Mouse (Mus musculus): ENCODE results near the gene Atf3. TPM values are rescaled to one million over a fixed set of nuclear protein-coding genes. Genes with fewer than 3 reads are reported as not detected.

Gene Atf3
- polyA plus RNA-seq, 1 experiment from 2014 or later: 2.9 TPM

GRCm38 (mm10) chr1:191132934-191133333 is 84.9 kb downstream of the Atf3 start:
- H3K4me1 ChIP-seq: no peaks in the 10 kb centered on the region
- 69% methylated on average over 5 of the region's 5 CpGs for WGBS
- H3K36me3 ChIP-seq: no peaks in the 10 kb centered on the region
- no peak overlapping the region for H3K27ac ChIP-seq
- no peaks in the 10 kb centered on the region for H3K27me3 ChIP-seq
- H3K4me2 ChIP-seq: no peak overlapping the region
- ATAC-seq (ENCODE audit: insufficient number of reproducible peaks, insufficient read depth, low FRiP score, low TSS enrichment, low read depth): no peak
- H3K9me3 ChIP-seq: peaks cover 10% of the 10 kb centered on the region
- no peak overlapping the region for H3K4me3 ChIP-seq
- H3K9ac ChIP-seq: no peak overlapping the region

- ATAC-seq (ENCODE audit: insufficient number of reproducible peaks, insufficient read depth, low FRiP score, low TSS enrichment, low read depth): no peak
- Histone ChIP-seq H3K4me2 (no peak overlapping the region), H3K4me3 (no peak overlapping the region), H3K36me3 (no peaks in the 10 kb centered on the region), H3K9ac (no peak overlapping the region), H3K9me3 (peaks cover 10% of the 10 kb centered on the region), H3K27ac (no peak overlapping the region), H3K27me3 (no peaks in the 10 kb centered on the region), H3K4me1 (no peaks in the 10 kb centered on the region)
- WGBS: 72% methylated on average over 5 of the region's 5 CpGs
These were observed 85.6 kb downstream of the Atf3 start for GRCm38 (mm10) chr1:191132240-191132639.

- Histone ChIP-seq H3K4me3 (no peak overlapping the region), H3K36me3 (no peaks in the 10 kb centered on the region), H3K27me3 (no peaks in the 10 kb centered on the region), H3K9me3 (peaks cover 10% of the 10 kb centered on the region), H3K4me2 (no peak overlapping the region), H3K4me1 (no peaks in the 10 kb centered on the region), H3K9ac (no peak overlapping the region), H3K27ac (no peak overlapping the region)
- no peak for ATAC-seq (ENCODE audit: insufficient number of reproducible peaks, insufficient read depth, low FRiP score, low TSS enrichment, low read depth)
- WGBS: 96% methylated on average over 2 of the region's 2 CpGs
These were observed 86.1 kb downstream of the Atf3 start for GRCm38 (mm10) chr1:191131692-191132091.

DNA sequence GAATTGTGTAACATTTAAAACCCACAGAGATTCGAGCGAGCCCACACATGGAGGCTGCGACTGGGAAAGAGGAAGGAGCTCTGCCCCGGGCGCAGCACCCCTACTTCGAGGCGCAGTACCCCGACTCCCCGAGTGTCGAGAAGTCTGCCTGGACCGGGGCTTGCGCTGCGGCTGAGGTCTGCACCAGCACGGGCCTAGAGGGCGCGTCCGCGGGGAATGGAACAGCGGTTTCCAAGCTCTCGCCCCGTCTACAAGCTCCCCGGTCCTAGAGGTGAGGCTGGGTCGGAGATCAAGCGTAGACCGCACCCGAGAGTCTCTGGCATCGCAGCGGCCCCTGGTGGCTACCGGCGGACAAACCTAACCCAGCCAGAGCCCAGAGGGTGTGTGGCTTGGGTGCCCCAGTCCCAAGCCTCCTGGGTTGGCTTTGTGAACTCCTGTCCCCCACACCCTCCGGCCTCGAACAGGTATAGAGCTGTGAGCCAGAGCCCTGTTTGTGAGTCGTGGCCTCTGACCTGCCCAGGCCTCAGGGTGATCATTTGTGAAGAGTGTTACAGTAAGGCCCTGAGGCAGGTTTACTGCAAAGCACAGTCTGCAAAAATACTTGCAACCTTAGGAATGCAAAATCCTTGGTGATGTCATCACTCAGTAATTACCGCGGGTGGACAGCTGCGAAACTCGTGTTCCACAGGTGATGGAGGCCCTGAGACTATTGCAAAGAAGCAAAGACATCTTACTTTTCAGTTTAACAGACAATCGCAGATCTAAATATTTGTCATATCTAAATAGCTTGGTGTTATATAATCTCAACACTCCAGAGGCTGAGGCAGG is 91.8 kb downstream of the Atf3 start:
- peak; percentile 64; the same call in 1 of the 2 replicates for ATAC-seq (ENCODE audit: insufficient number of reproducible peaks, insufficient read depth, low FRiP score, low TSS enrichment, low read depth)

GRCm38 (mm10) chr1:191124288-191124687 is 93.6 kb downstream of the Atf3 start:
- H3K4me3 ChIP-seq: no peak overlapping the region
- H3K36me3 ChIP-seq: no peaks in the 10 kb centered on the region
- H3K27me3 ChIP-seq: peaks cover 16% of the 10 kb centered on the region
- 66% methylated on average over 4 of the region's 4 CpGs for WGBS
- no peak overlapping the region for H3K27ac ChIP-seq
- H3K4me2 ChIP-seq: no peak overlapping the region
- no peak for ATAC-seq (ENCODE audit: insufficient number of reproducible peaks, insufficient read depth, low FRiP score, low TSS enrichment, low read depth)
- H3K9ac ChIP-seq: no peak overlapping the region
- 0 out of 2 replicates have a peak, but pooled peaks cover 6% of the 10 kb centered on the region for H3K4me1 ChIP-seq
- peaks cover 2% of the 10 kb centered on the region for H3K9me3 ChIP-seq

More for the DNA sequence above, 91.8 kb downstream of the Atf3 start:
- H3K9me3 ChIP-seq: peaks cover 10% of the 10 kb centered on the region
- 0 out of 2 replicates have a peak, but pooled peaks cover 6% of the 10 kb centered on the region for H3K4me1 ChIP-seq
- H3K9ac ChIP-seq: peak overlapping the region; percentile 61
- 12% methylated on average over 38 of the region's 38 CpGs for WGBS
- no peak overlapping the region for H3K27ac ChIP-seq
- no peaks in the 10 kb centered on the region for H3K36me3 ChIP-seq
- H3K4me3 ChIP-seq: peak overlapping the region; percentile 43
- H3K4me2 ChIP-seq: peak overlapping the region; percentile 65
- peaks cover 16% of the 10 kb centered on the region for H3K27me3 ChIP-seq

DNA sequence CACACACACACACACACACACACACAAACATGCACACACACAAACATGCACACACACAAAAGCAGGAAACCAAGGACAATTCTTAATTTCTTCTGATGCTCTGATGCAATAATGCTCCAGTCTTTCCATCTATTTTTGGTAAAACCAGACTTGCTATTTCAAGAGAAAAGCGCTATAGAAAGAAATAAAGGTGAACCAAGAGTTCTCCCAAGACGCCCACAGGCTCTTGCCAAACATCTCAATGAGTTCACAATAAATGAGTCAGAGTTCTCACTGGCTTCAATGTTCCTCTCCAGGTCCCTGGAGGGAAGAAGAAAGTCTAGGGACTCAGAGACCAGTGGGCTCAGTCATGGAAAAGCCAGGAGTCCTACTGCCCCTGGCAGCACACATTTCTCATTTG is 94.1 kb downstream of the Atf3 start:
- no peak overlapping the region for H3K4me2 ChIP-seq
- H3K4me3 ChIP-seq: no peak overlapping the region
- peaks cover 16% of the 10 kb centered on the region for H3K27me3 ChIP-seq
- 0 out of 2 replicates have a peak, but pooled peaks cover 6% of the 10 kb centered on the region for H3K4me1 ChIP-seq
- H3K27ac ChIP-seq: no peak overlapping the region
- no peak for ATAC-seq (ENCODE audit: insufficient number of reproducible peaks, insufficient read depth, low FRiP score, low TSS enrichment, low read depth)
- H3K9ac ChIP-seq: no peak overlapping the region
- WGBS: 79% methylated on average over 2 of the region's 2 CpGs
- no peaks in the 10 kb centered on the region for H3K36me3 ChIP-seq
- H3K9me3 ChIP-seq: no peaks in the 10 kb centered on the region

DNA sequence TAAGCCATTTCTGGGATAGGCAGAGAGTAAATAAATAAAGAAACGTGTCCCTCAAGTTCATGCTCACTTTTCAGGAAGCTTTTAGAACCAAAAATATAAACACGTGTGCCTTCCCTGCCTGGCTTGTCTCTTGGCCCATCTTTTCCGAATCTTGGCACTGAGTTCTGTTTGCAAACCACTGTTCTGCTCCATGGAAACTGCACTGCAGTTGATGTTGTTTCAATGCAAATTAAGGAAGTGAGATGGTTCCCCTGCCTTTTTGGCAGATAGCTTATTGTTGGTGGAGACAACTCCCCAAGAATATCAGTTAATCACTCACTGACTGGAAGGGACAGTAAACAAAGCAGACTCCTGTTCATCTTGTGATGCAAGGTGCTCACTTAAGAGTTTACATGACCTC is 95.1 kb downstream of the Atf3 start:
- H3K9me3 ChIP-seq: no peaks in the 10 kb centered on the region
- H3K4me2 ChIP-seq: no peak overlapping the region
- peaks cover 16% of the 10 kb centered on the region for H3K27me3 ChIP-seq
- ATAC-seq (ENCODE audit: insufficient number of reproducible peaks, insufficient read depth, low FRiP score, low TSS enrichment, low read depth): no peak
- 67% methylated on average over 3 of the region's 3 CpGs for WGBS
- no peak overlapping the region for H3K27ac ChIP-seq
- no peak overlapping the region for H3K9ac ChIP-seq
- H3K36me3 ChIP-seq: no peaks in the 10 kb centered on the region
- no peak overlapping the region for H3K4me3 ChIP-seq
- H3K4me1 ChIP-seq: 0 out of 2 replicates have a peak, but pooled peaks cover 6% of the 10 kb centered on the region

Other genes starting within 250 kb of the Atf3 start
- 54.3 and 54.7 TPM in 2 replicates for gene Vash2, start 238.7 kb downstream of the Atf3 start, polyA plus RNA-seq (2015; fragmentation: Nextera tagmentation; extraction: Ambion mirVana)
- gene Flvcr1, start 191.9 kb downstream of the Atf3 start, polyA plus RNA-seq (2015; fragmentation: Nextera tagmentation; extraction: Ambion mirVana): 6.2 and 7.0 TPM in 2 replicates
- not detected in 2 replicates for gene Spata45, start 181.4 kb downstream of the Atf3 start, polyA plus RNA-seq (2015; fragmentation: Nextera tagmentation; extraction: Ambion mirVana)
- 13.9 and 14.0 TPM in 2 replicates for gene Tatdn3, start 155.1 kb downstream of the Atf3 start, polyA plus RNA-seq (2015; fragmentation: Nextera tagmentation; extraction: Ambion mirVana)
- gene Nsl1, start 155.0 kb downstream of the Atf3 start, polyA plus RNA-seq (2015; fragmentation: Nextera tagmentation; extraction: Ambion mirVana): 24.2 and 24.7 TPM in 2 replicates
- 10.8 and 12.3 TPM in 2 replicates for gene Batf3, start 120.2 kb downstream of the Atf3 start, polyA plus RNA-seq (2015; fragmentation: Nextera tagmentation; extraction: Ambion mirVana)
- not detected in 2 replicates for gene Fam71a, start 53.2 kb downstream of the Atf3 start, polyA plus RNA-seq (2015; fragmentation: Nextera tagmentation; extraction: Ambion mirVana)
- gene Nenf, start 100.2 kb upstream of the Atf3 start, polyA plus RNA-seq (2015; fragmentation: Nextera tagmentation; extraction: Ambion mirVana): 88.3 and 94.7 TPM in 2 replicates
- 17.8 and 18.3 TPM in 2 replicates for gene Tmem206, start 107.9 kb upstream of the Atf3 start, polyA plus RNA-seq (2015; fragmentation: Nextera tagmentation; extraction: Ambion mirVana)
- gene Ppp2r5a, start 185.2 kb upstream of the Atf3 start, polyA plus RNA-seq (2015; fragmentation: Nextera tagmentation; extraction: Ambion mirVana): 14.4 and 18.6 TPM in 2 replicates